Mouse (Mus musculus) lung, postnatal 25 days (tissue): ENCODE results near the gene Acad8.

Source experiments
- DNase-seq: peaks from one replicate; pipeline ENCODE4 v3.0.0; 2022; ENCODE audit warnings: low spot score

Gene Acad8

DNA sequence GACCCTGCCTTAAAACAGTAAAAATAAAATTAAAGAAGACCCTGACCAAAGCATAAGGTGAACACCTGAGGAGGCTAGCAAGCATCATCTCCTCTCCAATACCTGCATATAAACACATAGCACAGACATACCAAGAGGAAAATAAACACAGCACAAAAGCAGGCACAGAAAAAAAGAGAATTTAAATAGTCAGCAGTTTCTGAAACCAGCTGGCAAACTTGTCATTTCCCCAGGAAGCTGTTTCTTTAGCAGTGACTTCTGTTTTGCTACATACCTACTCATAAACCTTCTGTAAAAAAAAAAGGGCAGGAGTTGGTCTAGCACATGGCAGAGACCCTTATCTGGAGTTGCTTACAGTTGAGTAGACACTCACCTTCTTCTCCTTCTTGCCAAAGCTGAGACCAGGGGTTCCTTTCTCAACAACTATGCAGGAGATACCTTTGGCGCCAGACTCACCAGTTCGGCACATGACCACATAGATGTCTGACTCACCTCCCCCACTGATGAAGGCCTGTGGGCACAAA is 14.2 kb downstream of the Acad8 start:
- no peak for DNase-seq

DNA sequence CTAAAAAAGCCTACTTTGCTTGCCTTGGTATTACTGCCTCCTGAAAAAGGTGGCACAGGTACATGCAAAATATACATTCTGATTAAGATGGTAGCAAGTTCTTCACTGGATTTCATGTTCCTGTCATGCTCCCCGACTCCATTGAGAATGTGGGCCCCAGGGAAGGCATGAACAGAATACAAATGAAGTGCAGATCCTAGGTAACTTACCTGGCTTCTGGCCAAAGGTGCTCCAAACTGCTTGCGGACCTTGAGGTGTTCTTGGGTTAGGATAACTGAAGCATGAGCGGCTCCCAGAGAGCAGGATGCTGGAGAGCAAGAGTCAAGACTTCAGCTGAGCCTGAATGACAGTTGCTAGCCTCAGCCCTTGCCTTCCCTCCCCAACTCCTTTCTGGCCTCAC is 20.6 kb downstream of the Acad8 start:
- no peak for DNase-seq

DNA sequence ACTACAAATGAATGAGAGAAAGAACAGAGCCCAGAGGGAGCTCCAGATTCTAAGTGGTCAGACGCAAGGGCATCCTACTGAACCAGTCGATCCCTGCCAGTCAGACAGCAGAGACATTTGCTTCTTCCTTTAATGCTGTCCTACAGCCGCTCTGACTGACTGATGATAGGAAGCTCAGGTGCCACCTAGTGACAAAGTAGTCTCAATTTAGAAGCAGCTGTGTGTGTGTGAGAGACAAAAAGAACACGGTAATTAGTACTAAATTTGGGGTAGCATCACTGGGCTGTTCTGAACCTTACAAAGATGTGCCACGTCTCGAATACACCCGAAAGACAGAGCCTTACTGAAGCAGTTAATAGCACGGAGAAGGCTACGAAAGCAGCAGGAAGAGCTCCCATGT is 21.6 kb downstream of the Acad8 start:
- no peak for DNase-seq

DNA sequence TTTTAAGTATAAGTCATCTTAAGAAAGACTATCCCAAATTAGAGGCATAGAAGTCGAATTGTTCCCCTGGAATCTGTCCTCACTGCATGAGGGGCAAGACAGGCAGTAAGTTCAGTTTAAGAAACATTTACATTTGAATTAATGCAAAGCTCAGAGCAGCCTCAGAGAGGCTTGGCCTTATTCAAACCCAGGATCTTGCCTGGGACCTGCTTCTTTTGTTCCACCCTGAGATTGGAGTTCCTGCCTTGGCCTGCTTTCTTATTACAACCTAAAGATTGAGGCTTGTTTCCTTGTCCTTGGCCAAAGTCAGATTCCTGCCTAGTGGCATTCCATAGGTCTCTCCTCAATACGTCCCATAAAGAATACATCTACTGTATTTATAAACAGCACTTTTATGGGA is 51.6 kb downstream of the Acad8 start:
- DNase-seq: no peak

DNA sequence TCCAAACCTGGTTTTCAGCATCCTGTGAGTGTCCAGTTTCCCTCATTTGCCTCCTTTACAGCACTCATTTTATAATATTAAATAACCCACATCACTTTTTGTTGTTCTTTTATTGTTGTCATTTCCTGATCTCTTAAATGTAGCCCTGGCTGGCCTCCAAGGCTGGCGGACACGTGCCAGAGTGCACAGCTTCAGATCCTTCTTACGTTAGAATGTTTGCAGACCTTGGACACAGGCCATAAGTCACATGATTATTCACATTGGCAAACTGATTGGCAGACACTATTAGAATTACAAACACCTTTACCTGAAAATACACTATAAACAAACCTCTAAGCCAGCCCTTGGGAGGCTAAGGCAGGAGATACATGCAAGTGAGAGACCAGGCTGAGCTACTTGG is 75.2 kb downstream of the Acad8 start:
- peak; percentile 48 for DNase-seq
